Mouse (Mus musculus): ENCODE measurements at regions not wholly inside any gene's neighbourhood (a gene's known extent, or its start where the extent isn't known, plus 50 kb on each side); places are given as distances from the start of the nearest gene placed in this dataset.

DNA sequence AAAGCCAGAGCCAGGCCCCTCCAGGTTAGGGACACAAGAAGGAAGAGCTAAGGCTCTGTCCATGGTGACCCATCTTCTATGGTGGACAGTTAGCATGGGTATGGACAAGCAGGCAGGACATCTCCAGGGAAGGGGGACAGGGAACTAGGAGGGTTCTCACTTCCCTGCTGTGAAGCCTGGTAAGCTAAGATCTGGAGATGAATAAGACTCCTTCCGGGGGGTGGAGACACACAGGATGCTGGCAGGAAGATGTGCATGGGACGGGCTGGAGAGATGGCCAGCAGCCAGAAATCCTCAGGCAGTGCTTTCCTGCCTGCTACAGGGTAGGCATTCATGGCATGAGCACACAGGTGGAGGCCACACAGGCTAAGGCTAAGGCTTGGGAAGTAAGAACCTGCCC lies 198.2 kb upstream of the Ppp2r2d start:
- TF ChIP-seq CTCF (IDR thresholded peaks at IDR 0.05; ENCODE audit: extremely low read depth, insufficient read length, insufficient replicate concordance, low read depth, low read length): no peak
- no peak for TF ChIP-seq POLR2A (IDR thresholded peaks at IDR 0.05; ENCODE audit: low read depth, low read length)

All from small intestine, adult 2 months (tissue).